Mouse (Mus musculus) embryonic facial prominence, embryonic 13.5 days (tissue): ENCODE data around the gene Clstn2. TPM values are rescaled to one million over a fixed set of nuclear protein-coding genes. Genes with fewer than 3 reads are reported as not detected.

ENCODE experiments used
- ATAC-seq: fragments of 200-750 bp; cut with Nextera tagmentation; 2 replicates; pipeline ENCODE4 v1.8.0; 2017; ENCODE audit warnings: low read depth; ENCODE audit not compliant: insufficient number of reproducible peaks, insufficient read depth, low FRiP score, low TSS enrichment
- H3K27ac ChIP-seq: fragments of 300-500 bp; sonication (generic); 2 replicates; pipeline ENCODE4 v1.5.1; 2015; ENCODE audit warnings: moderate library complexity, mild to moderate bottlenecking, inconsistent platforms
- H3K27me3 ChIP-seq: fragments of 300-500 bp; sonication (generic); 2 replicates; pipeline ENCODE4 v1.6.1; 2015; ENCODE audit warnings: mild to moderate bottlenecking, inconsistent platforms
- H3K36me3 ChIP-seq: fragments of 300-500 bp; sonication (generic); 2 replicates; pipeline ENCODE4 v1.6.1; 2015; ENCODE audit warnings: mild to moderate bottlenecking, inconsistent platforms
- H3K4me1 ChIP-seq: fragments of 300-500 bp; sonication (generic); 2 replicates; pipeline ENCODE4 v1.6.1; 2015; ENCODE audit warnings: inconsistent platforms
- H3K4me2 ChIP-seq: fragments of 300-500 bp; sonication (generic); 2 replicates; pipeline ENCODE4 v1.6.1; 2015; ENCODE audit warnings: moderate library complexity, mild to moderate bottlenecking, inconsistent platforms
- H3K4me3 ChIP-seq: fragments of 300-500 bp; sonication (generic); 2 replicates; pipeline ENCODE4 v1.5.1; 2015; ENCODE audit warnings: mild to moderate bottlenecking, inconsistent platforms
- H3K9ac ChIP-seq: fragments of 300-500 bp; sonication (generic); 2 replicates; pipeline ENCODE4 v1.6.1; 2015; ENCODE audit warnings: mild to moderate bottlenecking, inconsistent platforms
- H3K9me3 ChIP-seq: fragments of 300-500 bp; sonication (generic); 2 replicates; pipeline ENCODE4 v1.6.1; 2016; ENCODE audit warnings: inconsistent platforms
- WGBS: fragments of 180-500 bp; shearing (Covaris S2); methylation state at CpG from one replicate; pipeline ENCODE4 v1.1.7; 2015; ENCODE audit warnings: mixed read lengths; 5-methylcytosine and 5-hydroxymethylcytosine counted together
- polyA plus RNA-seq: library from polyadenylated mRNA; unstranded; fragments of >200 nt; fragmentation: Nextera tagmentation; extraction: Ambion mirVana; gene quantifications from 2 replicates; pipeline ENCODE4 v1.2.1, GENCODE M21; 2015

Gene Clstn2
- polyA plus RNA-seq, 1 experiment from 2014 or later, result 1.8 TPM

DNA sequence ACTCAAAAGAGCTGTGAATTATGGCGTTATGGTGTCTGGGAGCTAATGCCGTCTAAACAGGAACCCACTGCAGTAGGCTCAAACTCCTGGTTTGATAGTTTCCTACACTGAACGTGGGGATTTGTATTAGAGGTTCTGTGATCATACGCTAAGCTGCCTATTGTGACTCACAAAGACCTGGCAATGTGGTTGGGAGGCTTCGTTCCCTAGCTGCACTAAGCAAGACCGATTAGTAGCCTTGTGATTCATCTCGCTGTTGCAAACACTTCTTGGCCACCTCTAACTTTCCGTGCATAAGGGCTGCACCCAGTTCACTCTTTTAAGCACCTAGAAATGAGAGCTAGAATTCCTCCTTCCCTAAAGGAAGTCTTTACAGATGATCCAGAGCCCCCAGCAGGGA is 429.3 kb downstream of the Clstn2 start:
- Histone ChIP-seq H3K9ac (no peak overlapping the region), H3K4me2 (no peak overlapping the region), H3K9me3 (no peaks in the 10 kb centered on the region), H3K27me3 (no peaks in the 10 kb centered on the region), H3K36me3 (no peaks in the 10 kb centered on the region), H3K4me1 (no peaks in the 10 kb centered on the region), H3K27ac (no peak overlapping the region), H3K4me3 (no peak overlapping the region)
- no peak for ATAC-seq
- WGBS, result 75% methylated on average over 8 of the region's 8 CpGs

DNA sequence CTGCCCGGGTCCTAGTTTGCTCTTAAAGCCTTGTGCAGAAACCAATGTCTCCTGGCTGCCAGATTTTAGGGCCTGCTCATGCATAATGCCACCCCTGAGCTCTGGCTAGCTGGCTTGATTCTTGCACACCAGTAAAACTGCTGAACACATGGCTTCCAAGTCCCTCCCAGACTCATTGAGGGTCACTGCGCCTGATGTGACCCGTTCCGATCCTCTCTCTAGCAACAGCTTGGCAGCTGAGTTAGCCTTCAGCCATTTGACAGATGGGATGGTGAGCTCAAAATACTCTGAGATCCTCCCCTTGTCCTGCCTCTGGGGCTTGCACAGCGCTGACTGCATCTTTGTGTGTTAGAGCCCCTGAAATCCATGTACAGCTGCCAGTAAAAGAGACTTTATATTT is 430.5 kb downstream of the Clstn2 start:
- 70% methylated on average over 5 of the region's 5 CpGs for WGBS
- no peak overlapping the region for H3K9ac ChIP-seq
- ATAC-seq, result no peak

DNA sequence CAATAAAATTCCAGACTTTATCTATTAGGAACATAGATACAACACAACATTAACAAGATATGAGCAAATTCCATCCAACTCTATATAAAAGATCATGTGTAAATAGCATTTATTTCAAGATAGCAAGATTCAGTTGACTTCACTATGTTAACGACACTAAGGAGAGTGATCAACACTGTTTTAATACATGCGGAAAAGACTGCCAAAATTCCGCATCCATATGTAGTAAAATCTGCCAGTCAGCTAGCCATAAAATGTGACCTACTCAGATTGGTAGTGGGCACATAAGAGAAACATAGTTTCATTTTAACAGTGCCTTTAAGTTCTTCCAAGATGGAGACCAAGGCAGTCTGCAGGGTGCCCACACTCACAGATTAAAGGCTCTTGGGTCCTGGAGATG is 434.0 kb downstream of the Clstn2 start:
- no peaks in the 10 kb centered on the region for H3K36me3 ChIP-seq
- no peak overlapping the region for H3K4me2 ChIP-seq
- H3K27ac ChIP-seq, result no peak overlapping the region
- H3K9me3 ChIP-seq, result no peaks in the 10 kb centered on the region
- no peak for ATAC-seq
- 86% methylated on average over 3 of the region's 3 CpGs for WGBS
- H3K4me1 ChIP-seq, result no peaks in the 10 kb centered on the region
- no peaks in the 10 kb centered on the region for H3K27me3 ChIP-seq
- H3K9ac ChIP-seq, result no peak overlapping the region
- no peak overlapping the region for H3K4me3 ChIP-seq

More for the DNA sequence above, 430.5 kb downstream of the Clstn2 start:
- Histone ChIP-seq H3K9me3 (no peaks in the 10 kb centered on the region), H3K4me2 (no peak overlapping the region), H3K4me1 (no peaks in the 10 kb centered on the region), H3K27me3 (no peaks in the 10 kb centered on the region), H3K36me3 (no peaks in the 10 kb centered on the region), H3K4me3 (no peak overlapping the region), H3K27ac (no peak overlapping the region)

DNA sequence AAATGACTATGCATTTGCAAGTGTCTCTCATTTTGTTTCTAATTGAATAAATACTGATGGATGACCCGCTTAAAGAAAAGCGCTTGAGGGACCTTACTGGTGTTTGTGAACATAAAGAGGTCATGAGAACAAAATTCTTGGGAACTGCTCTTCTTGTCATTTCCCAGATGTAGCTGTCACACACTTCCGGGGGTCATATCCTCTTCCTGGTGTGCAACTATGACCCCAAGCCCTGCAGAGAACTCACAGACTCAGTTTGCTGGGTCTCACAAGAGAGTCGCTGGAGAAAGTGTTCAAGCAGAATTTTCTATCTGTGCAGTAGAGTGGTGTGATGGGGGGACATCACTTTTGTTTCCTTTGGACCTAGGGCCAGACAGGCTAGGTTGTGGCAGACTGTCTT is 442.3 kb downstream of the Clstn2 start:
- Histone ChIP-seq H3K4me3 (no peak overlapping the region), H3K4me1 (no peaks in the 10 kb centered on the region), H3K9ac (no peak overlapping the region), H3K36me3 (no peaks in the 10 kb centered on the region), H3K27me3 (no peaks in the 10 kb centered on the region), H3K9me3 (no peaks in the 10 kb centered on the region), H3K27ac (no peak overlapping the region), H3K4me2 (no peak overlapping the region)
- no peak for ATAC-seq
- 85% methylated on average over 4 of the region's 4 CpGs for WGBS

DNA sequence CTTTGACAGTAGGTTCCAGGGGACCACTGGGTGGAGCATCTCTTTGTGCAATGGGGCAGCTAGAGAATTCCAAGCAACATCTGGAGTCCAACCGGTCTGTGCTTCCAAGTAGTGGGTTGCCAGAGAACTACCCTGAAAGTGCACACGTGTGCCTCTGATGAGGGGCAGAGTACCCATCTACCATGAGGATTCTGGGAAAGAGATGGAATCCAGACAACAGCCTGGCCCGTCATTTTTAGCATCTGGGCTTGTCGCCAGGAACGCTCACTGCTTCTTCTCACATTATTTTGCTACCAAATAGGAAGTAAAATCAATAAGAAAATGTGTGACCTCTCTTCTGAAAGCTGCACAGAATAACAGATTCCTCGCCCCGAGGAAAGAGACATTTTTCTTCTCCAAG is 462.1 kb downstream of the Clstn2 start:
- no peaks in the 10 kb centered on the region for H3K36me3 ChIP-seq
- no peaks in the 10 kb centered on the region for H3K9me3 ChIP-seq
- no peak overlapping the region for H3K4me2 ChIP-seq
- no peak overlapping the region for H3K27ac ChIP-seq
- no peak overlapping the region for H3K4me3 ChIP-seq
- H3K9ac ChIP-seq, result no peak overlapping the region
- no peaks in the 10 kb centered on the region for H3K4me1 ChIP-seq
- no peak for ATAC-seq
- H3K27me3 ChIP-seq, result no peaks in the 10 kb centered on the region
- 57% methylated on average over 7 of the region's 7 CpGs for WGBS

DNA sequence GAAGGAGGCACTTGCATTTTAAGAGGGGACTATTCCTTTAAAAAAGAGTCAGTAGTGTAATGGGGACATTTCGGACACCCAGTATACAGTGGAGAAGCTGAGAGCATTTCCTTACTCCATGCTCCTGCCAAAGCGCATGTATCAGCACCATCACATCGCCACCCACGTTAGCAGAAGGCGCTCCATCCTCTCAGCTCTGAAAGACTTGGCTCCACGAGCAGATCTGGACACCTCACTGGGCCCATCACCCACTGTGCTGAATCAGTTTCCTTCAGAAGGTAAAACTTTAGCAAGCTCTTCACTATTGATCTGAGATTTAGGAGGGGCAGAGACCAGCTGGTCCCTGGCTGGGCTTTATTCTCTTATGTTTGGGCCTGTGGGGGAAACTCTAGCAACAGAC is 469.9 kb downstream of the Clstn2 start:
- H3K27me3 ChIP-seq, result no peaks in the 10 kb centered on the region
- no peak overlapping the region for H3K4me3 ChIP-seq
- no peak for ATAC-seq
- no peaks in the 10 kb centered on the region for H3K4me1 ChIP-seq
- no peak overlapping the region for H3K9ac ChIP-seq
- H3K9me3 ChIP-seq, result no peaks in the 10 kb centered on the region
- 86% methylated on average over 6 of the region's 6 CpGs for WGBS
- H3K36me3 ChIP-seq, result no peaks in the 10 kb centered on the region
- no peak overlapping the region for H3K27ac ChIP-seq
- no peak overlapping the region for H3K4me2 ChIP-seq

DNA sequence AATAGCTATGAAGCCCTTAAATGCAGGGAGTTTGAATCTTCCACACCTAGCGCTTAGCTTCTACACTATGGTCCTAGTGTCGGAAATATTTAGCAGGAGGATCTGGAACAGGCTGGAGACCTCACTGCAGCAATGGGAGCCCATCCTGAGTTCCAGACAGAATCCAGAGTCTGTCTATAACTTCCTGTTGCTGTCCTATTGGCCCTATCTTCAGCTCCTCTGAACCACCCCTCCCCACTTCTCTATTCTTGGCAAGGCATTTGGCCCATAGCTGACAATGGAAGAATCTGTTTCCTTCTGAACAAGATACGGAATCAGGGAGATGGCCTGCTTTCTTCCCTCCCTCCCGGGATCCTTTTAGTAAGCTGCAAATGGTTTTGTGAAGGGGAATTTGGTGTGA is 488.6 kb downstream of the Clstn2 start:
- ATAC-seq, result no peak
- WGBS, result 87% methylated on average over 4 of the region's 4 CpGs
- Histone ChIP-seq H3K4me3 (no peak overlapping the region), H3K9me3 (no peaks in the 10 kb centered on the region), H3K9ac (no peak overlapping the region), H3K27ac (no peak overlapping the region), H3K4me2 (no peak overlapping the region), H3K4me1 (no peaks in the 10 kb centered on the region), H3K36me3 (no peaks in the 10 kb centered on the region), H3K27me3 (no peaks in the 10 kb centered on the region)

DNA sequence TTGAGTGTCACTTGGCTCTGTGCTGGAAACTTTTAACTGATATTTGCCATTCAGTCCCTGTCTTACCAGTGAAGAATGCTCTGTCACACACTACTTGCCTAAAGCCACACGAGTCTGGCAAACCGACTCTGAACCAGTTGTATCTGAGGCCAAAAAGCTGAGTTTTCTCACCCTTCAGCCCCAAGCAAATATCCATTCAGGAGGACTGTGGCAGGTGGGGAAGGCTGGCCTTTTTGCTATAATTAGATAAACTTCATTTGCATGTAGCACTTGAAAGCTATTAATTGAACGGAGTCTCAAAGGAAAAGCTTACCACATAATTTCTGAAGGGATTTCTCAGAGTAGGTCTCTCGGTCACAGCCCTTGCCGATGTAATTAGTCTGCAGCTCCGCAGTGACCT is 491.6 kb downstream of the Clstn2 start:
- Histone ChIP-seq H3K36me3 (no peaks in the 10 kb centered on the region), H3K9me3 (no peaks in the 10 kb centered on the region), H3K27me3 (no peaks in the 10 kb centered on the region), H3K9ac (no peak overlapping the region), H3K27ac (no peak overlapping the region), H3K4me3 (no peak overlapping the region), H3K4me2 (no peak overlapping the region), H3K4me1 (no peaks in the 10 kb centered on the region)
- 84% methylated on average over 6 of the region's 6 CpGs for WGBS
- no peak for ATAC-seq

DNA sequence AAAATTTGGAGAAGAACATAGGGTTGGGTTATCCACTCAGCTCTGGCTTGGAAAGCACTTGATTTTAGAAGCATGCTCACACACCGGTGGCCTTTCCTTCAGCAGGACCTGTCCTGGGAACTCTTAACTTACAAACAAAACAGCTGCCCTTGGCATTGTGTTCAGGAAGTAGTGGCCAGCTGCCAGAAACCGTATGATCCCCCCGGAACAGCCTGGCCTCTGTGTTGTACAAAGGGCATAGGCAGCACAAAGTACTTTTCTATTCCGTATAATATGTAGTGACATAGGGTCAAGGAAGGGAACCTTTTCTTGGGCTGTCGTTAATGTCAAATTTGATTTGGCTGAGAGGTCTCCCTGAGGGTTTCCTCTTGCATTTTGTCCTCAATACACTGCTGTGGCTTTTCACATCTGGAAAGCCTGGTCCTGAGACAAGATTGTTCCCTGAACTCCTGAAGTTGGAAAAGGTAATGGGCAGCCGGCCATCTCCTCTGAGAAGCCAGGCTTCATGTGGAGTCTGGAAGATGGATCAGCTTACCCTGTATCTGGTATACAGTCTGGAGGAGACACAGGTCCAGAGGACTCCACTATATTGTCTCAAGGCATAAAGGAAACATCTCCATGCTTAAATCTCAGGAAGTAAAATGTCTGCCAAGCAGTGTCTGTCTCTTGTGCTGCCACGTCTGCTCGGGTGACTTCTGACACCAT is 494.8 kb downstream of the Clstn2 start:
- ATAC-seq, result no peak
- no peaks in the 10 kb centered on the region for H3K4me1 ChIP-seq
- no peaks in the 10 kb centered on the region for H3K36me3 ChIP-seq
- H3K27ac ChIP-seq, result no peak overlapping the region
- WGBS, result 46% methylated on average over 8 of the region's 8 CpGs
- H3K9ac ChIP-seq, result no peak overlapping the region
- no peaks in the 10 kb centered on the region for H3K9me3 ChIP-seq
- H3K27me3 ChIP-seq, result no peaks in the 10 kb centered on the region
- no peak overlapping the region for H3K4me3 ChIP-seq
- no peak overlapping the region for H3K4me2 ChIP-seq

DNA sequence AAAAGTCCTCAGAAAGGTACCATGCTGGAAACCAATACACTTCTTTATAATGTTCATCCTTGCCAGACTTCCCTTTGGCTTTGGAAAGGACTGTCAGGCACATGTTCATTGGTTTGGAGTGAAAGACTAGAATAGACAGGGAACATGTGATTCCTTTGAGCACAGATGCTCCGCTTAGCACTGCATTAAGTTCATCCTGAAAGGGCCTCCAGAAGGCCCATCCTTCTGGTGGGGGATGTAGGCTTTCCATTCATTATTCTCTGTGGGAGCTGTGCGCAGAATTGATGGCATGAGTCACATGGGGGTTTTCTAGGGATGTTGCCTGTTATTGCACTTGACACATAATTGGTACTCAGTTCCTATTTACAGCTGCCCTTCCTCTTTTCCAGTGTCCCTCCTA is 498.8 kb downstream of the Clstn2 start:
- no peaks in the 10 kb centered on the region for H3K9me3 ChIP-seq
- ATAC-seq, result no peak
- H3K9ac ChIP-seq, result no peak overlapping the region
- H3K4me1 ChIP-seq, result no peaks in the 10 kb centered on the region
- H3K27ac ChIP-seq, result no peak overlapping the region
- no peaks in the 10 kb centered on the region for H3K27me3 ChIP-seq
- H3K4me3 ChIP-seq, result no peak overlapping the region
- no peaks in the 10 kb centered on the region for H3K36me3 ChIP-seq
- no peak overlapping the region for H3K4me2 ChIP-seq
- 87% methylated on average over 2 of the region's 2 CpGs for WGBS

DNA sequence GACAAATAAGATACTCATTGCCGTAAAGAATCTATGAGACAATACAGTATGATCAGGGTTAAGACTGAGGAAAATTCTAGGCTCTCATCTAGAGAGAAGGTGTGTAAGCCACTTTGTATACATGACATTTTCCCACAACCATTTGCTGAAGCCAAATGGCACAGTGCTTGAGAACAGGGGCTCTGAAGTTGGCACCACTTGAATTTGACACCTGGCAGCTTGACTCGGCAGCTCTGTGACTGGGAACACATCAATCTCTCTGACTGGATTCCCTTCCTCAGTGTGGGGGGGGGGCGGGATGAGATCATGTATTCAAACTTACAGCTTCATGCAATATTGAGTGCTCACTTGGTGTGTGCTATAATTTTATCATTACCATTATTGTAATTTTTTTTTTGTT is 499.7 kb downstream of the Clstn2 start:
- no peaks in the 10 kb centered on the region for H3K36me3 ChIP-seq
- no peak overlapping the region for H3K27ac ChIP-seq
- no peak overlapping the region for H3K4me3 ChIP-seq
- no peaks in the 10 kb centered on the region for H3K9me3 ChIP-seq
- no peaks in the 10 kb centered on the region for H3K27me3 ChIP-seq
- H3K4me1 ChIP-seq, result no peaks in the 10 kb centered on the region
- 82% methylated on average over 3 of the region's 3 CpGs for WGBS
- H3K9ac ChIP-seq, result no peak overlapping the region
- ATAC-seq, result no peak
- no peak overlapping the region for H3K4me2 ChIP-seq

DNA sequence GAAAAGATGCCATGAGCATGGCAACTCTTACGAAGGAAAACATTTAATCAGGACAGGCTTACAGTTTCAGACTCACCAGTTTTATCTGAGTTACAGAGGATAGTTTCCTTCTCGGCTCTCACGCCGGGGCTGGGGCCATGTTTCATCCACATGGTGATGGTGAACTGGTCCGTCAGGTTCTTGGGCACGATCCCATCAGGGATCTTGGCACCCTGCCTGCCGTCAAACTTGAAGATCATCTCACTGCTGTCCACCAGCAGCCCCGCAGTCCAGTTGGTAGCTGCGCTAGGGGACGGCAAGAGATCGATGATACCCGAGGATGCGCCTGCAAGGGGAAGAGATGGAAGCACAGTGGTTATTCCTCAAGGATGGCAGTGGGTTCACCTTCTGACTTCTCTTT is 500.4 kb downstream of the Clstn2 start:
- Histone ChIP-seq H3K4me3 (no peak overlapping the region), H3K9ac (no peak overlapping the region), H3K27me3 (no peaks in the 10 kb centered on the region), H3K4me1 (no peaks in the 10 kb centered on the region), H3K27ac (no peak overlapping the region), H3K36me3 (no peaks in the 10 kb centered on the region), H3K4me2 (no peak overlapping the region), H3K9me3 (no peaks in the 10 kb centered on the region)
- 85% methylated on average over 13 of the region's 13 CpGs for WGBS
- no peak for ATAC-seq

DNA sequence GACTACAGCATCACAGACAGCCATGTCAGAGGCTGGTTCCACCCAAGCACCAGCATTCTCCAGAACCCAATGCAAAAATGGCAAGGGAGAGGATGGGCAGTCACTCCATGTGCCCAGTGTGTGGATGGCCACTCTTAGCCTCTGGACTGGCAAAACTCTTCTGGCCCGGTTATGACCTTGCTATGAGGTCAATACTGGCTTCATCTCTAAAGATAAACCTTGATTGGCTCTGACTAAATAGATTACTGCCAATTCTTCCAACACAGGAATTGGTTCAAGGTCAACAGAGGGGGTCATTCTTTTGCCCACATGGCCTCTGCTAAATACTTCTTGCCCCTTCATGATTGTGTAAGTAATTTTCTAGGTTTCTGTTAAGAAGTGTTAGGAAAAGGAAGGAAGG is 505.1 kb downstream of the Clstn2 start:
- Histone ChIP-seq H3K9ac (no peak overlapping the region), H3K9me3 (no peaks in the 10 kb centered on the region), H3K4me3 (no peak overlapping the region), H3K36me3 (no peaks in the 10 kb centered on the region), H3K4me2 (no peak overlapping the region), H3K4me1 (no peaks in the 10 kb centered on the region), H3K27me3 (no peaks in the 10 kb centered on the region), H3K27ac (no peak overlapping the region)
- WGBS, result 87% methylated on average over 1 of the region's 1 CpGs
- no peak for ATAC-seq
